Mouse (Mus musculus) heart, adult 2 months (tissue): ENCODE results near the gene Clcnka. TPM values are rescaled to one million over a fixed set of nuclear protein-coding genes. Genes with fewer than 3 reads are reported as not detected.

Source experiments
- DNase-seq, 2 experiments: peaks; one replicate each; pipeline ENCODE4 v3.0.0; 2021
- H3K27ac ChIP-seq: fragments of 200-600 bp; 2 replicates; pipeline ENCODE4 v1.8.1; 2022
- H3K27me3 ChIP-seq: fragments of 200-500 bp; 2 replicates; pipeline ENCODE4 v1.6.1; 2012; ENCODE audit warnings: mild to moderate bottlenecking, low read length, inconsistent platforms, mixed read lengths; ENCODE audit not compliant: control insufficient read depth, insufficient read depth
- H3K36me3 ChIP-seq: fragments of 200-500 bp; 2 replicates; pipeline ENCODE4 v1.6.1; 2012; ENCODE audit warnings: low read length, inconsistent platforms; ENCODE audit not compliant: control insufficient read depth, insufficient read depth
- H3K4me1 ChIP-seq: fragments of 200-500 bp; 2 replicates; pipeline ENCODE4 v1.6.1; 2011; ENCODE audit warnings: low read length; ENCODE audit not compliant: control insufficient read depth, insufficient read depth
- H3K4me3 ChIP-seq: fragments of 200-600 bp; 2 replicates; pipeline ENCODE4 v1.8.1; 2022
- H3K79me2 ChIP-seq: fragments of 200-500 bp; replicated peaks from 2 replicates; pipeline ENCODE4 v1.6.1; 2012; ENCODE audit warnings: mild to moderate bottlenecking, inconsistent platforms, low read length, moderate library complexity, mixed read lengths; ENCODE audit not compliant: control insufficient read depth, insufficient read depth
- H3K9ac ChIP-seq: fragments of 200-500 bp; 2 replicates; pipeline ENCODE4 v1.6.1; 2012; ENCODE audit warnings: low read depth, mild to moderate bottlenecking, control low read depth, inconsistent platforms, low read length, mixed read lengths
- CTCF ChIP-seq: fragments of 200-600 bp; IDR thresholded peaks from 2 replicates; pipeline ENCODE4 v1.8.1; 2022; ENCODE audit warnings: antibody characterized with exemption, mild to moderate bottlenecking, moderate library complexity
- EP300 ChIP-seq: fragments of 200-500 bp; IDR thresholded peaks from 2 replicates; pipeline ENCODE4 v1.6.1; 2011; ENCODE audit warnings: low read depth, low read length, control low read depth; ENCODE audit not compliant: insufficient read depth
- POLR2A ChIP-seq: fragments of 200-500 bp; IDR thresholded peaks from 2 replicates; pipeline ENCODE4 v1.6.1; 2011; ENCODE audit warnings: mild to moderate bottlenecking, low read depth, low read length, control low read depth; ENCODE audit not compliant: insufficient read depth
- WGBS: fragments of 180-500 bp; shearing (Covaris S2); methylation state at CpG from one replicate; pipeline ENCODE4 v1.1.7; 2018; 5-methylcytosine and 5-hydroxymethylcytosine counted together
- intact Hi-C: fragments of 180-260 bp; cut with DNase I; formaldehyde crosslinking; loops from one replicate; pipeline ENCODE4 v1.15.1; 2025
- long read RNA-seq: library from polyadenylated mRNA; stranded (forward); transcript quantifications from one replicate; pipeline ENCODE4 v2.0.0, GENCODE M21; 2021
- polyA plus RNA-seq: library from polyadenylated mRNA; depleted of rRNA; stranded (reverse); fragments of >200 nt; gene quantifications from 2 replicates; pipeline ENCODE4 v1.2.3, GENCODE M21; 2012; rRNA removed
- total RNA-seq, 2 experiments: library from RNA; stranded (reverse); gene quantifications; 2 replicates each; pipeline ENCODE4 v1.2.3; 2021

Clcnka gene
- not detected for total RNA-seq
- 0.04 TPM in 1 of 2 replicates, not detected in the other for polyA plus RNA-seq
- long read RNA-seq: 0 reads

DNA sequence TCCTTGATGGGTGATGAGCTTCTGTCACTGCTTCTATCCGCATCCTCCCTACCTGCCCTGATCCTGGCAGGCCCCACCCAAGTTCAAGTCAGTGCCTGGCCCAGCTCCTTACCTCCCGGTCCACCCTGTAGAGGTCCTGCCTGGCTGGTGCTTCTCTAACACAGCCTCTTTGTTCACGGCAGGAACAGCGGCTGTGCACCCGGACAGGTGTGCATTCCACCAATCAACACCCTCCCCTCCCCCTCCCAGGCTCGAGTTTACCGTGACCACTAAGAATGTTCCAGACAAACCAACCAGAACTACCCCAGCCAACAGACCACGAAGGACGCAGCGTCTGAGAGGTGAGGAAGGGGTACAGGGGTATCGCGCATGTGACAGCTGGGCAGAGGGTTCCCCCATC is at the start of gene Clcnka:
Clcnka (minus strand) TSS at position 180 of the 400 bp plus-strand sequence.
- Histone ChIP-seq H3K27ac (no peak within 1 kb of the TSS), H3K9ac (no peak within 1 kb of the TSS), H3K4me1 (no peaks in the 10 kb centered on the region), H3K79me2 (no peaks in the 10 kb centered on the region), H3K27me3 (no peaks in the 10 kb centered on the region), H3K36me3 (no peaks in the 10 kb centered on the region), H3K4me3 (no peak within 1 kb of the TSS)
- no peak for DNase-seq
- TF ChIP-seq EP300 (no peak), CTCF (no peak), POLR2A (no peak)
- WGBS: 53% methylated on average over 12 of the region's 12 CpGs
- intact Hi-C loops: no loop called here

DNA sequence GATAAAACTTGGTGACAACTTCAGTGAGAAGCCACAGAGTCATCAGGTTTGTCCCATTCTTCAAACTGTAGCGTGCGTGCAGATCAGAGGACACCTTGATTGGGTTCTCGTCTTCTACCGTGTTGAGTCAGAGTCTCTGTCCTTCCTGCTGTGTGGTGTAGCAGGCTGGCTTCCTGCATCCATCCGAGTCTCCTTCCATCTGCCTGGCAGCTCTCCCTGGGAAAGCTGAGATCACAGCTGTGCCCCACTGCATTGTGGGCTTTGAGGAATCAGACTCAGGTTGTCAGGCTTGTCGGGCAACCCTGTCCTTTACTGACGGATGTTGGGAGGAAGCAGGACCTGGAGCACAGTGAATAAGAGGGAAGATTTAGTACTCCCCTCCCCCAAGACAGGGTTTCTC is 47.7 kb upstream of the Clcnka start:
- Histone ChIP-seq H3K4me1 (peaks cover 5% of the 10 kb centered on the region), H3K4me3 (no peak overlapping the region), H3K79me2 (peaks cover 1% of the 10 kb centered on the region; the same call in 1 of the 2 replicates), H3K9ac (no peak overlapping the region), H3K27me3 (no peaks in the 10 kb centered on the region), H3K27ac (no peak overlapping the region), H3K36me3 (no peaks in the 10 kb centered on the region)
- intact Hi-C loops: no loop called here
- WGBS: 50% methylated on average over 7 of the region's 7 CpGs
- no peak for DNase-seq
- TF ChIP-seq CTCF (no peak), POLR2A (no peak), EP300 (no peak)

GRCm38 (mm10) chr4:141445328-141445720 is 46.8 kb upstream of the Clcnka start:
- 9% methylated on average over 14 of the region's 14 CpGs for WGBS
- Histone ChIP-seq H3K4me1 (peaks cover 8% of the 10 kb centered on the region), H3K36me3 (no peaks in the 10 kb centered on the region), H3K27ac (no peak overlapping the region; the same call in 1 of the 2 replicates), H3K4me3 (peak overlapping the region; percentile 58), H3K79me2 (peaks cover 1% of the 10 kb centered on the region; the same call in 1 of the 2 replicates), H3K9ac (peak overlapping the region; percentile 98), H3K27me3 (no peaks in the 10 kb centered on the region)
- TF ChIP-seq EP300 (no peak), CTCF (no peak), POLR2A (no peak)
- DNase-seq: no peak
- intact Hi-C loops: no loop called here

DNA sequence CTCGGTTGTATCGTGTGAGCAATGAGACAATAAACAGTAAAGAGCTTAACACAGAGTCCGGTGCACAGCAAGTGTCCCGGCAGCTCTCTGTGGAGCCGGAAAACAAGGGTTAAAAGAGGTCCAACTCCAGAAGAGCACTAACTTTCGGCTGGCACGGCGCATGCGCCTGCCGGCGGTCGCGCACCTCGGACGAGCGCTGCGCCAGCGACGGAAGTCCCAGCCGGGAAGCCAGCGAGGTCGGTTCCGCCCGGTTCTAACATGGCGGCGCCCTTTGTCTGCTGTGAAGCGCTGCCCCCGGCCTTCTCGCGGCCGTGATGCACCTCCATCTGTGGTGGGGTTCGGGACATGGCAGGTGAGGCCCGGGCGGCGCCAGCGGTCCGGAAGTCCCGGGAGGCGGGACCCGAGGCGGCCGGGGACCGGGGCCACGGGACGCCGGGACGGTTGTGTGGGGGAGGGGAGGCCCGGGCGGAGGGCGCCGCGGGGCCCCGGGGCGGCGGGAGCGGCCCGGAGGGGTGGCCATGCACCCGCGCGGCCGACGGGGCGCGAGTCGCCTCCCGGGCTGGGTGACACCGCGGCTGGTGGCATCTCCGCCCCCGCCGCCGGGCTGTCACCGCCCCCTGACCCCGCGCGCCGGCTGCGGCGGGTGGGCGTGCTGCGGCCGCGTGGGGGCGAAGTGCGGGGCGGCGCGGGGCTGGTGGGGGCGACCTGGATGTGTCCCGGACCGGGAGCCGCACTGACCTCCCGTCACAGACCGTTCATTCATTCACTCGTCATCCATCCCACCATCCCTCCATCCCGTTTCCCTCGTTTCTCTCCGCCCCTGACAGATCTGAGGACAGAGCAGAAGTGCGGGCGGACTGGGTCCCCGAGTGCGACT is 46.2 kb upstream of the Clcnka start, which contains the start of gene Zbtb17:
Zbtb17 (plus strand) TSS at position 204 of the 877 bp plus-strand sequence.
- peaks cover 1% of the 10 kb centered on the region; the same call in 1 of the 2 replicates for H3K79me2 ChIP-seq
- under 1% methylated on average over 94 of the region's 102 CpGs for WGBS
- no peaks in the 10 kb centered on the region for H3K27me3 ChIP-seq
- H3K27ac ChIP-seq: peak within 1 kb of the TSS; percentile 92
- intact Hi-C loops: no loop called here
- peaks cover 8% of the 10 kb centered on the region for H3K4me1 ChIP-seq
- no peak for TF ChIP-seq EP300
- TF ChIP-seq CTCF: no peak
- peak; percentile 80 for TF ChIP-seq POLR2A
- H3K4me3 ChIP-seq: peak within 1 kb of the TSS; percentile 58
- DNase-seq: peak; percentile 92 to 95
- no peaks in the 10 kb centered on the region for H3K36me3 ChIP-seq
- H3K9ac ChIP-seq: peak within 1 kb of the TSS; percentile 98

DNA sequence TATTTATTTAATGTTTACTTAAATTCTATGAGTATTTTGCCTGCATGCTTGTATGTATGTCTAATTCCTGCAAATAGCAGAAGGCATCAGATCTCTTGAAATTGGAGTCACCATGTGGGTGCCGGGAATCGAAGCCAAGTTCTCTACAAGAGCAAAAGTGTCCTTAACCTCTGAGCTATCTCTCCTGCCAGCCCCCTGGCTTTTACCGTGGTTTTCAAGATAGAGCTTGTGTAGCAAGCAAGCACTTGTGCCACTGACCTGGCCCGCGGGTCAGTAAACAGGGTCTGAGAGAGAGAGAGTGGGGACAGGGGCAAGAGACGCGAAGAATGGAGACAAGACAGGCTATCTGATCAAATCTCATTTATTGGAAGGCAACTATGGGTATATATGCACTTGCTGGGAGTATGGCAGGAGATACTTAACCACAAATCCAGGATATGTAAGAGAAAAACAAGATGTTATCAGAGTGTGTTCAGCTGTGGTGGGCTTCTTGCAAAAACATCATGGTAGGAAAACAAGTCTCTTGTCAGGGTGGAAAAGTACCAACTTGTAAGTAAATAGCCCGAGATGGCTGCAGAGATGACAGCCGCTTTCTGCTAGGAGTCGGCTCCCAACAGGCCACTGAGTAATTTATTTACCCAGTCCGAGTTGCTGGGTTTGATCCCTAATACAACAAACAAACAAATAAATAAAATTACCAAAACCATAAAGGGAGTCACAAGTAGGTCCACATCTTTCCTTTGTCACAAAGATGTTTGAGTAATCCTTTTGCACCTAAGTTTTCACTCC is 45.3 kb upstream of the Clcnka start:
- DNase-seq: no peak
- intact Hi-C loops: no loop called here
- 40% methylated on average over 11 of the region's 11 CpGs for WGBS

More for the DNA sequence above, 45.3 kb upstream of the Clcnka start:
- peak overlapping the region; percentile 92 for H3K27ac ChIP-seq
- peak overlapping the region; percentile 58 for H3K4me3 ChIP-seq
- TF ChIP-seq CTCF (no peak), EP300 (no peak), POLR2A (no peak)
- H3K27me3 ChIP-seq: no peaks in the 10 kb centered on the region
- peaks cover 10% of the 10 kb centered on the region for H3K4me1 ChIP-seq
- peak overlapping the region; percentile 81 for H3K9ac ChIP-seq
- H3K79me2 ChIP-seq: no peaks in the 10 kb centered on the region; the same call in 1 of the 2 replicates
- H3K36me3 ChIP-seq: no peaks in the 10 kb centered on the region
